Mouse (Mus musculus) heart, postnatal 0 days (tissue): ENCODE data around the gene Gm28635.

Source experiments
- CTCF ChIP-seq: IDR thresholded peaks from 2 replicates; pipeline ENCODE4 v1.5.1; 2016; ENCODE audit warnings: antibody characterized with exemption, control low read depth, low read depth
- EP300 ChIP-seq: IDR thresholded peaks from 2 replicates; pipeline ENCODE4 v1.6.1; 2016; ENCODE audit warnings: antibody characterized with exemption, low read depth

DNA sequence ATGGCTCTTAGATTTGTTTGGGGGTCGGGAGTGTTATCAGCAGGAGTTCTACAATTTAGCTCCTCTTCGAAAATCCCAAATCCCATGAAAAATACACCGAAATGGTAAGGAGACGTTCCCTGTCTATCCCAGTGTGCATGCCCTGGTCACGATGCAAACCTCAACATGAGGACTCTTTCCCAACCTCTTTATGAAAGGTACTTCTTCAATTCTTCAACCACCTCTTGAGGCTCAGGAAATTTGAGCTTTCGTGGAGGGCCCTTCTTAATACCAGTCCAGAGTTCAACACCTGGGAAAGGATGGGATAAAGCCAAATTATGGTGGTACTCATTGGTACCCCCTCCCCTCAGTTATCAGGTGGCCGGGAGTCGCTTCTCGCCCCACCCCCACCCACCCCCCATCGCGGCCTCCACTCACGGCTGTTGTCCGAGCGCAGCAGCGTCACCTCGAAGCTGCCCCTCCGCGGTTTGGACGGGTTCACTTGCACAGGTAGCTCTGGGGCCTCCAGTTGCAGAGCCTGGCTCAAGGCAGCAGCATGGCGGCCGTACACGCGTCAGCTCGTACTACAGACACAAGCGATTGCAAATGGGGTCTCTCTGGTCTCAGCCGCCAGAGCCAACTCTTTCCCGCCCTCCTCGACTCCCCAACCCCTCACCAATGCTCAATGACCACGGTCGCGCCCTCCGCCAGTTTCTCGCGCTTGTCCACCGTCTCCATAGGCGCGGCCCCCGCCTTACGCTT is 7.8 kb downstream of the Gm28635 start:
- no peak for TF ChIP-seq CTCF
- TF ChIP-seq EP300, result no peak
